Mouse (Mus musculus) neural tube, embryonic 14.5 days (tissue): ENCODE measurements around the gene Ccdc57. TPM values are rescaled to one million over a fixed set of nuclear protein-coding genes. Genes with fewer than 3 reads are reported as not detected.

Experiments
- ATAC-seq: fragments of 200-750 bp; cut with Nextera tagmentation; 2 replicates; pipeline ENCODE4 v1.8.0; 2017; ENCODE audit warnings: low read depth, mild to moderate bottlenecking, moderate TSS enrichment, moderate library complexity
- H3K27ac ChIP-seq: fragments of 300-500 bp; sonication (generic); 2 replicates; pipeline ENCODE4 v1.5.1; 2014; ENCODE audit warnings: low read depth, mild to moderate bottlenecking, control low read depth, low read length, moderate library complexity, mixed read lengths
- H3K27me3 ChIP-seq: fragments of 300-500 bp; sonication (generic); 2 replicates; pipeline ENCODE4 v1.6.1; 2014; ENCODE audit warnings: low read length; ENCODE audit not compliant: control insufficient read depth, insufficient read depth
- H3K36me3 ChIP-seq: fragments of 300-500 bp; sonication (generic); 2 replicates; pipeline ENCODE4 v1.6.1; 2014; ENCODE audit warnings: low read length, mixed read lengths; ENCODE audit not compliant: control insufficient read depth, insufficient read depth
- H3K4me1 ChIP-seq: fragments of 300-500 bp; sonication (generic); 2 replicates; pipeline ENCODE4 v1.6.1; 2014; ENCODE audit warnings: low read length; ENCODE audit not compliant: control insufficient read depth, insufficient read depth
- H3K4me2 ChIP-seq: fragments of 300-500 bp; sonication (generic); 2 replicates; pipeline ENCODE4 v1.6.1; 2014; ENCODE audit warnings: mild to moderate bottlenecking, low read depth, low read length, control low read depth
- H3K4me3 ChIP-seq: fragments of 300-500 bp; sonication (generic); 2 replicates; pipeline ENCODE4 v1.5.1; 2014; ENCODE audit warnings: low read depth, low read length, control low read depth, mixed read lengths
- H3K9ac ChIP-seq: fragments of 300-500 bp; sonication (generic); replicated peaks from 2 replicates; pipeline ENCODE4 v1.6.1; 2014; ENCODE audit warnings: low read depth, mild to moderate bottlenecking, control low read depth, low read length, mixed read lengths
- H3K9me3 ChIP-seq: fragments of 300-500 bp; sonication (generic); 2 replicates; pipeline ENCODE4 v1.6.1; 2016; ENCODE audit warnings: low read length; ENCODE audit not compliant: control insufficient read depth
- WGBS: fragments of 180-500 bp; shearing (Covaris S2); extraction: QIAGEN DNeasy Blood & Tissue Kit; methylation state at CpG from one replicate; pipeline ENCODE4 v1.1.7; 2014; 5-methylcytosine and 5-hydroxymethylcytosine counted together
- polyA plus RNA-seq: library from polyadenylated mRNA; unstranded; fragments of >200 nt; fragmentation: Nextera tagmentation; extraction: Ambion mirVana; gene quantifications from 2 replicates; pipeline ENCODE4 v1.2.1, GENCODE M21; 2014

The Ccdc57 gene
- polyA plus RNA-seq, 1 experiment from 2014 or later: 6.7 TPM

- H3K4me3 ChIP-seq: no peak overlapping the region
- H3K4me1 ChIP-seq: no peaks in the 10 kb centered on the region
These were observed 31.8 kb upstream of the Ccdc57 start for GRCm38 (mm10) chr11:120964195-120965157.

GRCm38 (mm10) chr11:120962909-120963308 lies 30.2 kb upstream of the Ccdc57 start:
- H3K9ac ChIP-seq: no peak overlapping the region
- H3K4me3 ChIP-seq: no peak overlapping the region
- ATAC-seq: no peak
- no peak overlapping the region for H3K27ac ChIP-seq
- no peaks in the 10 kb centered on the region for H3K27me3 ChIP-seq
- no peaks in the 10 kb centered on the region for H3K9me3 ChIP-seq
- H3K4me2 ChIP-seq: no peak overlapping the region
- WGBS: 87% methylated on average over 7 of the region's 7 CpGs
- H3K4me1 ChIP-seq: no peaks in the 10 kb centered on the region
- H3K36me3 ChIP-seq: peaks cover 55% of the 10 kb centered on the region

More at GRCm38 (mm10) chr11:120964195-120965157, 31.8 kb upstream of the Ccdc57 start:
- H3K4me2 ChIP-seq: no peak overlapping the region
- ATAC-seq: no peak
- H3K27ac ChIP-seq: no peak overlapping the region
- peaks cover 70% of the 10 kb centered on the region for H3K36me3 ChIP-seq
- H3K9ac ChIP-seq: no peak overlapping the region
- H3K9me3 ChIP-seq: no peaks in the 10 kb centered on the region
- 76% methylated on average over 10 of the region's 10 CpGs for WGBS
- H3K27me3 ChIP-seq: no peaks in the 10 kb centered on the region

- H3K9ac ChIP-seq: no peak overlapping the region
- WGBS: 96% methylated on average over 13 of the region's 13 CpGs
- H3K27ac ChIP-seq: no peak overlapping the region
- H3K27me3 ChIP-seq: no peaks in the 10 kb centered on the region
- peaks cover 53% of the 10 kb centered on the region for H3K36me3 ChIP-seq
- H3K4me2 ChIP-seq: no peak overlapping the region
- H3K4me3 ChIP-seq: no peak overlapping the region
- no peaks in the 10 kb centered on the region for H3K9me3 ChIP-seq
- ATAC-seq: no peak
- H3K4me1 ChIP-seq: no peaks in the 10 kb centered on the region
These were observed 29.5 kb upstream of the Ccdc57 start for GRCm38 (mm10) chr11:120962050-120962771.

- H3K27ac ChIP-seq: no peak overlapping the region
- peaks cover 50% of the 10 kb centered on the region for H3K36me3 ChIP-seq
- H3K4me2 ChIP-seq: no peak overlapping the region
- H3K4me3 ChIP-seq: no peak overlapping the region
- H3K27me3 ChIP-seq: no peaks in the 10 kb centered on the region
- H3K9ac ChIP-seq: no peak overlapping the region
- no peaks in the 10 kb centered on the region for H3K9me3 ChIP-seq
- WGBS: 85% methylated on average over 7 of the region's 7 CpGs
- no peaks in the 10 kb centered on the region for H3K4me1 ChIP-seq
- no peak for ATAC-seq
These were observed 28.9 kb upstream of the Ccdc57 start for GRCm38 (mm10) chr11:120961594-120961993.

DNA sequence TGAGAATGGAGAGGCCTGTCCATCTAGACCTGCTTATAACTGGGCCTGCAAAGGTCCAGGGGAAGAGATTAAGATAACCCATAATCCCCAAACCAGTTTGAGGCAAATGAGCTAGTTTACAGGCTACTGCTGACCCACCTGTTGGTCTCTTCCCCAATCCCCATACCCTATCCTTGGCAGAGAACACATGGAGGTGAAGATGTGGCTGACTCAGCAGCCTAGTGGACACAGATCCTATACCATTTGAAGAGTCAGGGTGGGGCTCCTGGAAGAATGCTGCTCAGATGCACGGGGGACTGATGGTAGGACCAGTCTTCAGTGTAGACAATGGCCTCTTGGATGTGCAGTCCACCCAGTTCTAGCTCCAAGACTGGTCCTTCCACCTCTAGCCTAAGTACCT lies 27.6 kb upstream of the Ccdc57 start:
- peaks cover 37% of the 10 kb centered on the region for H3K36me3 ChIP-seq
- no peak overlapping the region for H3K4me3 ChIP-seq
- H3K9ac ChIP-seq: no peak overlapping the region
- WGBS: 68% methylated on average over 1 of the region's 1 CpGs
- H3K27me3 ChIP-seq: no peaks in the 10 kb centered on the region
- no peak for ATAC-seq
- H3K4me1 ChIP-seq: no peaks in the 10 kb centered on the region
- no peaks in the 10 kb centered on the region for H3K9me3 ChIP-seq
- no peak overlapping the region for H3K4me2 ChIP-seq
- no peak overlapping the region for H3K27ac ChIP-seq

DNA sequence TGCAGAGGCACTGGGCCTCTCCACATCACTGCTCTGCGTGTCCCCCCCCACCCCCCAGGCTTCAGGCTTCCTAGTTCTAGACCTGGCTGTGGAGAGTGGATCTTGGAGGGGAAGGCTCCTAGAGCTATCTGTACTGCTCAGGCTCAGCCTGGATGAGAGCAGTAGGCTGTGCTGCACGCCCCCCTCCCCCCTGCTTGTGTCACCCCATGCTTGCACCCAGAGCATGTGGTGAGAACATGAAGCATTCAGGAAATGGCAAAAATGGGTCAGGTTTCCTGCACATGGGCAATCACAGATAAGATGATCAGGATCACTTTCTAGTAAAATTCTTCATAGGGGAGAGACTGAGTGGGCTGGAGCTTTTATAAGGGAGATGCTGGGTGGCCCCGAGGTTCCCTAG lies 26.9 kb upstream of the Ccdc57 start:
- Histone ChIP-seq H3K27me3 (no peaks in the 10 kb centered on the region), H3K9me3 (no peaks in the 10 kb centered on the region), H3K4me3 (no peak overlapping the region), H3K9ac (no peak overlapping the region), H3K4me2 (no peak overlapping the region), H3K27ac (no peak overlapping the region), H3K4me1 (no peaks in the 10 kb centered on the region), H3K36me3 (peaks cover 31% of the 10 kb centered on the region)
- WGBS: 76% methylated on average over 3 of the region's 3 CpGs
- ATAC-seq: no peak

- Histone ChIP-seq H3K4me2 (no peak overlapping the region), H3K9ac (no peak overlapping the region), H3K27ac (no peak overlapping the region), H3K9me3 (no peaks in the 10 kb centered on the region), H3K4me3 (no peak overlapping the region), H3K4me1 (no peaks in the 10 kb centered on the region), H3K27me3 (no peaks in the 10 kb centered on the region), H3K36me3 (peaks cover 26% of the 10 kb centered on the region)
- ATAC-seq: no peak
- 88% methylated on average over 18 of the region's 18 CpGs for whole genome bisulfite sequencing
These were observed 26.4 kb upstream of the Ccdc57 start for GRCm38 (mm10) chr11:120959066-120959465.

DNA sequence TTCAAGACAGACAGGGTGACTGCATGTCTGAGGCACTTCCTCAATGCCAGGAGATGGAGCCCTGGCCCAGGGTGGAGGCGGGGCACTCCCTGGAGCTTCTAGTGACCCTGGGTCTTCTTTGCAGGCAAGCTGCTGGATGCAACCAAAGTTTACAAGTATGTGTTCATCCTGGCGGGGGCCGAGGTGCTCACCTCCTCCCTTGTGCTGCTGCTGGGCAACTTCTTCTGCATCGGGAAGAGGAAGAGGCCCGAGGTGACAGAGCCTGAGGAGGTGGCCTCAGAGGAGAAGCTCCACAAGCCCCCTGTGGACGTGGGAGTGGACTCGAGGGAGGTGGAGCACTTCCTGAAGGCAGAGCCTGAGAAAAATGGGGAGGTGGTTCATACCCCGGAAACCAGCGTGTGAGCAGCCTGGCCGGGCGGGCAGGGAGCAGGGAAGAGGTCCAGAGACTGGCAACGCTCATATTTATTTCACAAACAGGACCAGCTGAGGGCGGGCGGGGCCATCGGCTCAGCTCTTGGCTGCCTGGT lies 25.1 kb upstream of the Ccdc57 start:
- peaks cover 13% of the 10 kb centered on the region for H3K36me3 ChIP-seq
- H3K27me3 ChIP-seq: no peaks in the 10 kb centered on the region

DNA sequence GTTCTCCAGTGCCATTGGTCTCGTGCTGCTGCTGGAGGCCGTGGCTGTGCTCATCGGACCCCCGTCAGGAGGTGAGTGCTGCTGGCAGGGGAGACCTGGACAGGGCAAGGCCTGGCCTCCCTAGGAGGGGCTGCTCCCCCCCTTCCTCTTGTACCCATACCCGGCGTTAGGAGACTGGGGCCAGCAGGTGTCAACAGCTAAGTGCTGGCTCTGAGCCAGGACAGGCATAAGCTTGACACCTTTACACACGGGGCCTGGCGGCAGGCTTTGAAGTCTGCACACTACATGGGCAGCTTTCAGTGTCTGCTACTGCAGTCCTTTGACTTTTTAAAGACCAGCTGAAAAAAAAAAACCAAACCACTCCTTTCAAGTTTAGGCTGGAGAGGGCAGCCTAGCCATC lies 24.4 kb upstream of the Ccdc57 start:
- Histone ChIP-seq H3K27ac (no peak overlapping the region), H3K9me3 (no peaks in the 10 kb centered on the region), H3K9ac (no peak overlapping the region), H3K4me1 (no peaks in the 10 kb centered on the region), H3K27me3 (no peaks in the 10 kb centered on the region), H3K36me3 (peaks cover 8% of the 10 kb centered on the region), H3K4me3 (no peak overlapping the region), H3K4me2 (no peak overlapping the region)
- WGBS: 81% methylated on average over 8 of the region's 8 CpGs
- ATAC-seq: no peak

More for the DNA sequence above, 25.1 kb upstream of the Ccdc57 start:
- Histone ChIP-seq H3K4me3 (no peak overlapping the region), H3K4me1 (no peaks in the 10 kb centered on the region), H3K9me3 (no peaks in the 10 kb centered on the region), H3K9ac (no peak overlapping the region), H3K4me2 (no peak overlapping the region), H3K27ac (no peak overlapping the region)
- no peak for ATAC-seq
- WGBS: 83% methylated on average over 15 of the region's 15 CpGs
